Mouse (Mus musculus): ENCODE measurements around the gene Itln1. TPM values are rescaled to one million over a fixed set of nuclear protein-coding genes. Genes with fewer than 3 reads are reported as not detected.

The Itln1 gene
- polyA plus RNA-seq, 1 experiment from 2014 or later = not detected

DNA sequence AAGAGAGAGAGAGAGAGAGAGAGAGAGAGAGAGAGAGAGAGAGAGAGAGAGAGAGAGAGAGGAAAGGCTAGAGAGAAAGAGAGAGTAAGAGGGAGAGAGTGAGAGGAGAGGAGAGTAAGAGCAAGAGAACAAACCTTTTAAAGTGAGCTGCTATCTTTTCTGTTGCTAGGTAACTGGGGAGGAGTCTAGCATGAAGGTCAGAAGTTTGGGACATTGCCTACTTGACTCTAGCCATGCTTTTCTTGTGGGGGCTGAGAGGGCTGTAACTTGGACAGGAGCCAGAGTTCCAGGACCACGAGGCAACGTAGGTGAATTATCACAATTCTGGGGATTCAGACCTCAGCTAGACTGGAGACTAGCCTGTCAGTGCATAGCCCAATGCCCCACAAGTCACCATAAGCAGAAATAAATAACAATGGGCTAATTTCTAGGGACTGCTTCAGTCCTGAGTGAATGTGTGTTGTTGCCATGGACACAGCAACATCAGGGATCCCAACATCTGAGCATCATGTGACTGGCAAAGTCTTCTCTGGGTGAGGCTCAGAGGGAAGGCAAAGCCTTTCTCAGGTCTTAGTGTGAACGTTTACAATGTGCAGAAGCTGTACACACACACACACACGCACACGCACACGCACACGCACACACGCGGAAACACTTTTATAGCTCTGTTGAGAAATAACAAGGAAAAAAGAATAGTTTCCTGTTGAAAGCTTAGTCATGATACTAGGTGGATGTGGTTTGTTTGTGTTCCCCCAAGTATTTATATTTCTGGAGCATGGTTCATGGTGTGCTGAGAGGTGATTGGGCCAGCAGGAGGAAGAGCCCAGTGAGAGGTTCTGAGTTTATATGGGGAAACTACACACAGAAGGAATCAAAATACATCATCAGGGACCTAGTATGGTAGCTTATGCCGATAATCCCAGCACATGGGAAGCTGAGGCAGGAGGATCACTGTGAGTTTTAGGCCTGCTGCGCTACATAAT, 18.6 kb upstream of the Itln1 start:
- Histone ChIP-seq H3K9me3 (no peaks in the 10 kb centered on the region), H3K4me1 (peaks cover 9% of the 10 kb centered on the region), H3K27me3 (ENCODE audit: insufficient read depth, poor library complexity, severe bottlenecking) (no peaks in the 10 kb centered on the region), H3K4me3 (0 out of 2 replicates have a peak overlapping the region, but pooled peaks have one; percentile 12), H3K36me3 (no peaks in the 10 kb centered on the region), H3K27ac (peak overlapping the region; percentile 78)
- 73% methylated on average over 11 of the region's 11 CpGs for WGBS
- DNase-seq (ENCODE audit: low spot score) = no peak

DNA sequence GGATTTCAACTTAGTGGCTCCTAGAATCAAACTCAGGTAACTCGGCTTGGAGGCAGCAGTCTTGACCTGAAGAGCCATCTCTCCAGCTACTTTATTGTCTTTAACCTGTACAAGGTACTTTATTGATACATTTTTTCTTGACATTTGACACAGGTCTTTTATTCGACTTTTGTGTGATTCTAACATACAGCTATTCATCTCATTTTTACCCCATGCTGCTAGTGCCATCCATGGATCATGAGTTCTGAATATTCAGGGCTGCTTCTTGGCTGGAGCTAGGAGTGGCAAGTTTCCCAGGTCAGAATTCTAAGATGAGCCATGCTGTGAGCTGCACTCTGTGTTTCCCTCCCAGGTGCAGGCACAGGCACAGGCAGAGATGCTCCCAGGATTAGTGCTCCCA, 17.1 kb upstream of the Itln1 start:
- H3K4me1 ChIP-seq = peaks cover 9% of the 10 kb centered on the region
- WGBS = 83% methylated on average over 2 of the region's 2 CpGs
- no peak for DNase-seq (ENCODE audit: low spot score)
- no peaks in the 10 kb centered on the region for H3K27me3 ChIP-seq (ENCODE audit: insufficient read depth, poor library complexity, severe bottlenecking)
- H3K36me3 ChIP-seq = no peaks in the 10 kb centered on the region
- H3K27ac ChIP-seq = peak overlapping the region; percentile 83
- H3K9me3 ChIP-seq = no peaks in the 10 kb centered on the region
- H3K4me3 ChIP-seq = no peak overlapping the region

DNA sequence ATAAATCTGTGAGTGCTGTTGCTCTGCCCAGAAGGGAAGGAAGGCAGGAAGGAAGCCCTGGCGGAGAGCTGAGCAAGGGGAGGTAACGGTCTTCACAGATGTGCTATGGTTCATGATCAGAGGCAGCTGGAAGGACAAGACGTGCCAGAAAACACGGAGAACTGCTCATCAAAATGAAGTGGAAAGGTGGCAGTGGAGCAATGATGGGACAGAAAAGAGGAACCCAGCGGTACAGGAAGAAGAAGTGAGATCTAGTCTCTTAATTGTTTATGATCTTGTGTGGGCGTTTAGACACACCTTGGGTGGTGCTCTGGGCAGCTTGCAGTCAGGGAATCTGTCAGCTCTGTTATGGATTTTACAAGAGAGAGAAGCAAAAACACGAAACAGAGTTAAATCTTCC, 16.2 kb upstream of the Itln1 start:
- H3K9me3 ChIP-seq = no peaks in the 10 kb centered on the region
- H3K27me3 ChIP-seq (ENCODE audit: insufficient read depth, poor library complexity, severe bottlenecking) = no peaks in the 10 kb centered on the region
- H3K36me3 ChIP-seq = no peaks in the 10 kb centered on the region
- 88% methylated on average over 7 of the region's 7 CpGs for WGBS
- DNase-seq (ENCODE audit: low spot score) = no peak
- no peak overlapping the region for H3K27ac ChIP-seq
- H3K4me1 ChIP-seq = peaks cover 9% of the 10 kb centered on the region
- no peak overlapping the region for H3K4me3 ChIP-seq

DNA sequence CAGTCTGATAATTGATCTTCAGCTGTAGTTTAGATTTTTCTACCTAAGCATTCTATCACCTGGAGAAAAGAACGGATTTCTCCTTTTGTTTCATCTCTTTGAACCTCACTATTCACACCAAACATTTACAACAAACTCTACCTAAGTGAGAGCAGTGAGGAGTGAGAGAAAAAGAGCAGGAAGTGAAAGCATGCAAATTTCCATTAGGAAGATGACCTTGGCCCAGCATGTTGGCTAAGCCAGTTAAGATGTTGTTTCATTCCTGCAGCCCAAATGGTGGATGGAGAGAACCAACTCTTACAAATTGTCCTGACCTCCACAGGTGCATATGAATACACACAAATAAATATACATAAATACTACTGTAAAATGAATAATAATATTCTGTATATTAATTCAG, 5.6 kb upstream of the Itln1 start:
- Histone ChIP-seq H3K4me3 (no peak overlapping the region), H3K9me3 (no peaks in the 10 kb centered on the region), H3K27me3 (ENCODE audit: insufficient read depth, poor library complexity, severe bottlenecking) (no peaks in the 10 kb centered on the region), H3K36me3 (no peaks in the 10 kb centered on the region), H3K27ac (no peak overlapping the region), H3K4me1 (no peaks in the 10 kb centered on the region)
- DNase-seq (ENCODE audit: low spot score) = no peak
- WGBS = 72% methylated on average over 1 of the region's 1 CpGs

- Histone ChIP-seq H3K36me3 (no peaks in the 10 kb centered on the region), H3K27ac (no peak overlapping the region), H3K4me1 (no peaks in the 10 kb centered on the region), H3K27me3 (ENCODE audit: insufficient read depth, poor library complexity, severe bottlenecking) (no peaks in the 10 kb centered on the region), H3K4me3 (no peak overlapping the region), H3K9me3 (no peaks in the 10 kb centered on the region)
- DNase-seq (ENCODE audit: low spot score) = no peak
Measured at GRCm38 (mm10) chr1:171534557-171534956, 537 bp downstream of the Itln1 start.

GRCm38 (mm10) chr1:171532830-171533229, 2.3 kb downstream of the Itln1 start:
- H3K27me3 ChIP-seq (ENCODE audit: insufficient read depth, poor library complexity, severe bottlenecking) = no peaks in the 10 kb centered on the region
- no peaks in the 10 kb centered on the region for H3K9me3 ChIP-seq
- 53% methylated on average over 2 of the region's 2 CpGs for WGBS
- H3K36me3 ChIP-seq = no peaks in the 10 kb centered on the region
- H3K27ac ChIP-seq = no peak overlapping the region
- H3K4me3 ChIP-seq = no peak overlapping the region
- no peak for DNase-seq (ENCODE audit: low spot score)
- H3K4me1 ChIP-seq = no peaks in the 10 kb centered on the region

GRCm38 (mm10) chr1:171531367-171531766, 3.7 kb downstream of the Itln1 start:
- no peaks in the 10 kb centered on the region for H3K4me1 ChIP-seq
- no peaks in the 10 kb centered on the region for H3K27me3 ChIP-seq (ENCODE audit: insufficient read depth, poor library complexity, severe bottlenecking)
- no peak overlapping the region for H3K27ac ChIP-seq
- WGBS = 91% methylated on average over 4 of the region's 4 CpGs
- H3K9me3 ChIP-seq = no peaks in the 10 kb centered on the region
- H3K4me3 ChIP-seq = no peak overlapping the region
- DNase-seq (ENCODE audit: low spot score) = no peak
- no peaks in the 10 kb centered on the region for H3K36me3 ChIP-seq

DNA sequence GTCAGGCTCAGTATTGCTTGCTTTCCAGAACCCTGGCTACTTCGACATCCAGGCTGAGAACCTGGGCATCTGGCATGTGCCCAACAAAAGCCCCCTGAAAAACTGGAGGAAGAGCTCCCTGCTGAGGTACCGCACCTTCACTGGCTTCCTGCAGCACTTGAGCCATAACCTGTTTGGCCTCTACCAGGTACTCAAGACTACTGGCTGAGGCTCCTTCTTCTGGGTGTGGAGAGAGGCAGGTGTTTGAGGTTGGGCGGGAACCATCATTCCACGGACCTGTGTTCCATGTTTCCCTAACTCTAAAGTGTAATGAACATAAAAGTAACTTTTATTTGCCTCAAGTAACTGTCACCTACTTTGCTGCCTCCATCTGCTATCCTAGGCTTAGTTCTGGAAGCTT, 19.5 kb downstream of the Itln1 start:
- DNase-seq (ENCODE audit: low spot score) = no peak
- H3K36me3 ChIP-seq = no peaks in the 10 kb centered on the region
- H3K4me3 ChIP-seq = no peak overlapping the region
- no peaks in the 10 kb centered on the region for H3K4me1 ChIP-seq
- no peaks in the 10 kb centered on the region for H3K9me3 ChIP-seq
- H3K27me3 ChIP-seq (ENCODE audit: insufficient read depth, poor library complexity, severe bottlenecking) = no peaks in the 10 kb centered on the region
- WGBS = 82% methylated on average over 4 of the region's 4 CpGs
- no peak overlapping the region for H3K27ac ChIP-seq

GRCm38 (mm10) chr1:171515039-171515438, 20.1 kb downstream of the Itln1 start:
- H3K36me3 ChIP-seq = no peaks in the 10 kb centered on the region
- H3K27ac ChIP-seq = no peak overlapping the region
- no peaks in the 10 kb centered on the region for H3K4me1 ChIP-seq
- H3K27me3 ChIP-seq (ENCODE audit: insufficient read depth, poor library complexity, severe bottlenecking) = no peaks in the 10 kb centered on the region
- H3K9me3 ChIP-seq = no peaks in the 10 kb centered on the region
- no peak overlapping the region for H3K4me3 ChIP-seq
- DNase-seq (ENCODE audit: low spot score) = no peak
- WGBS = 13% methylated on average over 1 of the region's 1 CpGs

DNA sequence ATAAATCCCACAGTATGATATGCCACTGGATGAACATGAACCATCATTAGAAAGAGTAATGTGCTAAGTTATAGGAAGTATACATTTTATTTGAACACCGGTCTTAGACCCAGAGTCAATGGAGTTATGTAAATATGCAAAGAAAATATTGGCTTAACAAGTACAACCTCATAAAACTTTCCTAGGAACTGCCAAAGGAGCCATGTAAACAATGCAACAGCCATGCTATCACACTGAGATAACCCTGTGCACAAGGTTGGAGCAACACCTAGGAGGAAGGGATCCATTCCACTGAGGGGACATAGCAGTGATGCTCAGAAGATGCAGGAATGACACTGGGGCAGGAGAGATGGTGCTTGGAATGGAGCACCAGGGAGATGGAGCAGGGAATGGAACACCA, 21.3 kb downstream of the Itln1 start:
- DNase-seq (ENCODE audit: low spot score) = no peak
- Histone ChIP-seq H3K27ac (no peak overlapping the region), H3K4me3 (no peak overlapping the region), H3K27me3 (ENCODE audit: insufficient read depth, poor library complexity, severe bottlenecking) (no peaks in the 10 kb centered on the region), H3K36me3 (no peaks in the 10 kb centered on the region), H3K9me3 (no peaks in the 10 kb centered on the region), H3K4me1 (no peaks in the 10 kb centered on the region)
- 88% methylated on average over 1 of the region's 1 CpGs for WGBS

DNA sequence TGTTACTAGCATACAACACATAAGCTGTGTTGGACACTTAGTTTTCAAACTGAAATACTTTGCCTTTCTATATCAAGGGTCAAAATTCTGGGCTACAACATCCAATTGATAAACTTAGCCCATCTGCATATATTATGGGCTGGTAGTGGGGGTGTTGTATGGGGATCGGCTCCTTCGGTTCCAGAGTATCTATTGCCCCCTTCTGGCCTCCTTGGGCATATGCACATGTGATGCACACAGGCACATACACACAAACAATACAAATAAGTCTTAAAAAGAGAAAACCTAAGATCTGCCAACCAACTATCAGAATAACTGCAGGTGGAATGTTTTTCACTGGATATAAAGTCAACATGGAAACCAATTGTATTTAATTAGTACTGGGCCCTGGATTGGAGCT, 21.9 kb downstream of the Itln1 start:
- 83% methylated on average over 2 of the region's 2 CpGs for WGBS
- Histone ChIP-seq H3K36me3 (no peaks in the 10 kb centered on the region), H3K4me3 (no peak overlapping the region), H3K9me3 (no peaks in the 10 kb centered on the region), H3K27ac (no peak overlapping the region), H3K4me1 (no peaks in the 10 kb centered on the region), H3K27me3 (ENCODE audit: insufficient read depth, poor library complexity, severe bottlenecking) (no peaks in the 10 kb centered on the region)
- DNase-seq (ENCODE audit: low spot score) = no peak

DNA sequence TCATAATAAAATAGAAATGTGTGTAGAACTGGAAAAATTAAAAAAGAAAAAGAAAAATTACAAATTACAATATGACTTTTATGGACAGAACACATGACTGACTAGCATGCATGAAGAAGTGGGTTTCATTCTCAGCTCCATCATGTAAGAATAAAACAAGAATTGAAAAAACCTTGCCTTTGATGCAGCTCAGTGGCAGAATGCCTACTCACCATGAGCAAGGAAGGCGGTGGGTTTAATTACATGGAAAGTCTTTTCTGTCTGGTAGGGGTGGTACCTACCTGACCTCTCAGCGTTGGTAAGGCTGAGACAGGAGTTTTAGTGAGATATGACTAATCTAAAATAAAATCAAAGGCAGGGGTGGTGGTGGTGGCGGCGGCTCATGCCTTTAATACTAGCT, 30.5 kb downstream of the Itln1 start:
- no peaks in the 10 kb centered on the region for H3K36me3 ChIP-seq
- H3K4me3 ChIP-seq = peak overlapping the region; percentile 72
- H3K9me3 ChIP-seq = no peaks in the 10 kb centered on the region
- 68% methylated on average over 4 of the region's 4 CpGs for WGBS
- H3K27me3 ChIP-seq (ENCODE audit: insufficient read depth, poor library complexity, severe bottlenecking) = no peaks in the 10 kb centered on the region
- no peak overlapping the region for H3K27ac ChIP-seq
- peaks cover 3% of the 10 kb centered on the region for H3K4me1 ChIP-seq
- no peak for DNase-seq (ENCODE audit: low spot score)

- Histone ChIP-seq H3K4me3 (peak overlapping the region; percentile 72), H3K9me3 (no peaks in the 10 kb centered on the region), H3K27me3 (ENCODE audit: insufficient read depth, poor library complexity, severe bottlenecking) (no peaks in the 10 kb centered on the region), H3K36me3 (no peaks in the 10 kb centered on the region), H3K27ac (peak overlapping the region; percentile 94), H3K4me1 (peaks cover 3% of the 10 kb centered on the region)
- under 1% methylated on average over 53 of the region's 53 CpGs for WGBS
- peak; percentile 87 for DNase-seq (ENCODE audit: low spot score)
Measured at GRCm38 (mm10) chr1:171503592-171504291, 31.4 kb downstream of the Itln1 start.

All from heart, embryonic 10.5 days (tissue).